Mouse (Mus musculus): Measurements from ENCODE around the gene Plekhm1.

GRCm38 (mm10) chr11:103372561-103372960, 39.9 kb downstream of the Plekhm1 start:
- TF ChIP-seq POLR2A (IDR thresholded peaks at IDR 0.05; ENCODE audit: control insufficient read depth, low read depth, low read length) (no peak), CTCF (IDR thresholded peaks at IDR 0.05; ENCODE audit: control insufficient read depth, insufficient read depth, insufficient replicate concordance, low read depth, low read length) (no peak)
